Mouse (Mus musculus): ENCODE measurements around the gene Hoxc8. TPM values are rescaled to one million over a fixed set of nuclear protein-coding genes. Genes with fewer than 3 reads are reported as not detected.
A peak's percentile ranks its signal among the peaks of the same experiment; 100 is the strongest.

The Hoxc8 gene
- polyA plus RNA-seq, 1 experiment from 2014 or later, result 1.7 TPM

- no peaks in the 10 kb centered on the region for H3K36me3 ChIP-seq
- WGBS, result under 1% methylated on average over 43 of the region's 43 CpGs
- H3K27me3 ChIP-seq (ENCODE audit: insufficient read depth, poor library complexity, severe bottlenecking), result peaks cover 99% of the 10 kb centered on the region
- H3K9me3 ChIP-seq, result no peaks in the 10 kb centered on the region
- H3K4me3 ChIP-seq, result no peak overlapping the region; the same call in 1 of the 2 replicates
- no peak for DNase-seq (ENCODE audit: low spot score)
- no peak overlapping the region for H3K27ac ChIP-seq
- H3K4me1 ChIP-seq, result no peaks in the 10 kb centered on the region
Measured at GRCm38 (mm10) chr15:103027266-103028235, 37.1 kb downstream of the Hoxc8 start.

- DNase-seq (ENCODE audit: low spot score), result no peak
- WGBS, result 15% methylated on average over 9 of the region's 9 CpGs
- Histone ChIP-seq H3K27me3 (ENCODE audit: insufficient read depth, poor library complexity, severe bottlenecking) (peaks cover 99% of the 10 kb centered on the region), H3K27ac (no peak overlapping the region), H3K4me3 (no peak overlapping the region), H3K4me1 (peaks cover 3% of the 10 kb centered on the region), H3K9me3 (no peaks in the 10 kb centered on the region), H3K36me3 (no peaks in the 10 kb centered on the region)
Measured at GRCm38 (mm10) chr15:103028916-103029512, 38.6 kb downstream of the Hoxc8 start.

- H3K4me3 ChIP-seq, result no peak overlapping the region
- no peak overlapping the region for H3K27ac ChIP-seq
- H3K4me1 ChIP-seq, result peaks cover 10% of the 10 kb centered on the region
- no peak for DNase-seq (ENCODE audit: low spot score)
- H3K36me3 ChIP-seq, result no peaks in the 10 kb centered on the region
- no peaks in the 10 kb centered on the region for H3K9me3 ChIP-seq
- 6% methylated on average over 8 of the region's 8 CpGs for WGBS
- H3K27me3 ChIP-seq (ENCODE audit: insufficient read depth, poor library complexity, severe bottlenecking), result peaks cover 99% of the 10 kb centered on the region
Measured at GRCm38 (mm10) chr15:103030142-103030541, 39.7 kb downstream of the Hoxc8 start.

- Histone ChIP-seq H3K27ac (no peak overlapping the region), H3K4me3 (no peak overlapping the region), H3K9me3 (no peaks in the 10 kb centered on the region), H3K36me3 (no peaks in the 10 kb centered on the region), H3K4me1 (peaks cover 10% of the 10 kb centered on the region), H3K27me3 (ENCODE audit: insufficient read depth, poor library complexity, severe bottlenecking) (peaks cover 99% of the 10 kb centered on the region)
- no peak for DNase-seq (ENCODE audit: low spot score)
- WGBS, result 0% methylated on average over 2 of the region's 3 CpGs
Measured at GRCm38 (mm10) chr15:103032167-103032566, 41.8 kb downstream of the Hoxc8 start.

- Histone ChIP-seq H3K4me3 (no peak overlapping the region), H3K27ac (no peak overlapping the region), H3K9me3 (no peaks in the 10 kb centered on the region), H3K4me1 (peaks cover 10% of the 10 kb centered on the region), H3K27me3 (ENCODE audit: insufficient read depth, poor library complexity, severe bottlenecking) (peaks cover 99% of the 10 kb centered on the region), H3K36me3 (no peaks in the 10 kb centered on the region)
- WGBS, result 2% methylated on average over 26 of the region's 26 CpGs
- no peak for DNase-seq (ENCODE audit: low spot score)
Measured at GRCm38 (mm10) chr15:103032646-103033575, 42.5 kb downstream of the Hoxc8 start.

- DNase-seq (ENCODE audit: low spot score), result no peak
- under 1% methylated on average over 24 of the region's 24 CpGs for WGBS
- peaks cover 99% of the 10 kb centered on the region for H3K27me3 ChIP-seq (ENCODE audit: insufficient read depth, poor library complexity, severe bottlenecking)
- peak overlapping the region; percentile 77 for H3K27ac ChIP-seq
- H3K4me1 ChIP-seq, result peaks cover 10% of the 10 kb centered on the region
- peak overlapping the region; percentile 54 for H3K4me3 ChIP-seq
- no peaks in the 10 kb centered on the region for H3K9me3 ChIP-seq
- H3K36me3 ChIP-seq, result no peaks in the 10 kb centered on the region
Measured at GRCm38 (mm10) chr15:103034043-103034806, 43.8 kb downstream of the Hoxc8 start.

GRCm38 (mm10) chr15:103034807-103035547 lies 44.6 kb downstream of the Hoxc8 start:
- H3K36me3 ChIP-seq, result no peaks in the 10 kb centered on the region
- peaks cover 10% of the 10 kb centered on the region for H3K4me1 ChIP-seq
- peak overlapping the region; percentile 77 for H3K27ac ChIP-seq
- WGBS, result under 1% methylated on average over 34 of the region's 34 CpGs
- DNase-seq (ENCODE audit: low spot score), result no peak
- H3K27me3 ChIP-seq (ENCODE audit: insufficient read depth, poor library complexity, severe bottlenecking), result peaks cover 99% of the 10 kb centered on the region
- peak overlapping the region; percentile 54 for H3K4me3 ChIP-seq
- H3K9me3 ChIP-seq, result no peaks in the 10 kb centered on the region

- 1% methylated on average over 14 of the region's 14 CpGs for WGBS
- Histone ChIP-seq H3K9me3 (no peaks in the 10 kb centered on the region), H3K27ac (peak overlapping the region; percentile 62), H3K4me3 (peak overlapping the region; percentile 54), H3K4me1 (peaks cover 10% of the 10 kb centered on the region), H3K27me3 (ENCODE audit: insufficient read depth, poor library complexity, severe bottlenecking) (peaks cover 99% of the 10 kb centered on the region), H3K36me3 (no peaks in the 10 kb centered on the region)
- no peak for DNase-seq (ENCODE audit: low spot score)
Measured at GRCm38 (mm10) chr15:103035548-103035881, 45.1 kb downstream of the Hoxc8 start.

- no peaks in the 10 kb centered on the region for H3K36me3 ChIP-seq
- no peak overlapping the region for H3K4me3 ChIP-seq
- H3K9me3 ChIP-seq, result no peaks in the 10 kb centered on the region
- WGBS, result 17% methylated on average over 1 of the region's 1 CpGs
- no peak overlapping the region for H3K27ac ChIP-seq
- H3K4me1 ChIP-seq, result peaks cover 14% of the 10 kb centered on the region
- H3K27me3 ChIP-seq (ENCODE audit: insufficient read depth, poor library complexity, severe bottlenecking), result peaks cover 100% of the 10 kb centered on the region
- DNase-seq (ENCODE audit: low spot score), result no peak
Measured at GRCm38 (mm10) chr15:103037579-103037978, 47.2 kb downstream of the Hoxc8 start.

- H3K4me3 ChIP-seq, result no peak overlapping the region
- no peak for DNase-seq (ENCODE audit: low spot score)
- H3K9me3 ChIP-seq, result no peaks in the 10 kb centered on the region
- H3K36me3 ChIP-seq, result no peaks in the 10 kb centered on the region
- peaks cover 12% of the 10 kb centered on the region for H3K4me1 ChIP-seq
- WGBS, result 14% methylated on average over 10 of the region's 10 CpGs
- peaks cover 100% of the 10 kb centered on the region for H3K27me3 ChIP-seq (ENCODE audit: insufficient read depth, poor library complexity, severe bottlenecking)
- H3K27ac ChIP-seq, result no peak overlapping the region
Measured at GRCm38 (mm10) chr15:103038701-103039480, 48.5 kb downstream of the Hoxc8 start.

GRCm38 (mm10) chr15:103039609-103040008 lies 49.2 kb downstream of the Hoxc8 start:
- WGBS, result 12% methylated on average over 3 of the region's 3 CpGs
- DNase-seq (ENCODE audit: low spot score), result no peak

More at GRCm38 (mm10) chr15:103039609-103040008, 49.2 kb downstream of the Hoxc8 start:
- peaks cover 100% of the 10 kb centered on the region for H3K27me3 ChIP-seq (ENCODE audit: insufficient read depth, poor library complexity, severe bottlenecking)
- H3K27ac ChIP-seq, result no peak overlapping the region
- H3K4me1 ChIP-seq, result 0 out of 2 replicates have a peak, but pooled peaks cover 7% of the 10 kb centered on the region
- H3K36me3 ChIP-seq, result no peaks in the 10 kb centered on the region
- no peaks in the 10 kb centered on the region for H3K9me3 ChIP-seq
- H3K4me3 ChIP-seq, result no peak overlapping the region
